Mouse (Mus musculus): Measurements from ENCODE around the gene Nectin1.

- TF ChIP-seq CTCF (IDR thresholded peaks at IDR 0.05; ENCODE audit: control insufficient read depth, insufficient read depth, low read length): no peak
- TF ChIP-seq POLR2A (IDR thresholded peaks at IDR 0.05; ENCODE audit: borderline replicate concordance, control insufficient read depth, low read depth, low read length): no peak
Measured at GRCm38 (mm10) chr9:43772460-43772859, 28.7 kb downstream of the Nectin1 start.

All from bone marrow, adult 2 months (tissue).